Mouse (Mus musculus) layer of hippocampus, postnatal 25 days (tissue): ENCODE data around the gene Cish. TPM values are rescaled to one million over a fixed set of nuclear protein-coding genes. Genes with fewer than 3 reads are reported as not detected.
"Not testable (repeated sequence)": the region's sequence is repeated elsewhere in the genome, so short reads cannot be mapped to it uniquely, and the experiment has no call there.

ENCODE experiments used
- DNase-seq, 2 experiments: peaks; one replicate each; pipeline ENCODE4 v3.0.0; 2022; ENCODE audit warnings: mixed read lengths in 2 of 2, low spot score in 1 of 2; ENCODE audit errors: extremely low spot score in 1 of 2
- total RNA-seq, 2 experiments: library from RNA; stranded (reverse); gene quantifications; 2 replicates each; pipeline ENCODE4 v1.2.3; 2021

Cish gene
- total RNA-seq, 2 experiments from 2014 or later: 2.6 to 2.8 TPM

DNA sequence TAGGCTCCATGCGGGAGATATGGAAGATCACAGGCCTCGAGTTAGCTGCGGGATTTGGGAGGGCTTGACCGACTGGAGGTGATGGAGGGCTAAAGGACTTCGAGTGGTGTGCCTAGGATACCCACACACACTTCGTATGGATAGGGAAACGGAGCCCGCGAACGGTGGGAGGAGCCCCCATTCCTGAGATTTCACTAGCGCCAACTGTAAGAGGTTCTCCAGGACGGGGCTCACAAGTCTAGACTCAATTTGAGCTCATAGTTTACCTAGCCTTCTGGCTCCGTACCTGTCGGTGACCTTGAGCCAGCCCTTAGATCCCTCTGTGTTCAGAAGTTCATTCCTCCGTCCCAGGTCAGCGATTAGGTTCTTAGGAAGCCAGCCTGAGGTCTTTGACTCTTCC is 1.2 kb downstream of the Cish start:
- no peak for DNase-seq

DNA sequence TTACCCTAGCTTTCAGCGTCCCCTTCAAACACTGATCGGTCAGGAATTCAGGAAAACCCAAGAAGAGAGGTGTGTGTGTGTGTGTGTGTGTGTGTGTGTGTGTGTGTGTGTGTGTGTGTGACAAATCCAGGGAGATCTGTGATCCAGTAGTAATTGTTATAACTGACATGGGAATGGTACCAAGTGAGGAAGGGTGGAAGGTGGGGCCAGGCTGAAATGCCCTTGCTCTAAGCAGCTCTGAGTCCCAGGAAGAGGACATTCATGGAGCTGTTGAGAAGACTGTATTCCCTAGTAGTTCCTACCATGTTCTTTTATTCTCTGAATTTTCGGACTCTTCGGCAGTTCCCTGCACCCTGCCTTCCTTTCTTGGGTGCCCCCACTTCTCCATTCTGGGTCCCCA is 1.8 kb downstream of the Cish start:
- no peak for DNase-seq

DNA sequence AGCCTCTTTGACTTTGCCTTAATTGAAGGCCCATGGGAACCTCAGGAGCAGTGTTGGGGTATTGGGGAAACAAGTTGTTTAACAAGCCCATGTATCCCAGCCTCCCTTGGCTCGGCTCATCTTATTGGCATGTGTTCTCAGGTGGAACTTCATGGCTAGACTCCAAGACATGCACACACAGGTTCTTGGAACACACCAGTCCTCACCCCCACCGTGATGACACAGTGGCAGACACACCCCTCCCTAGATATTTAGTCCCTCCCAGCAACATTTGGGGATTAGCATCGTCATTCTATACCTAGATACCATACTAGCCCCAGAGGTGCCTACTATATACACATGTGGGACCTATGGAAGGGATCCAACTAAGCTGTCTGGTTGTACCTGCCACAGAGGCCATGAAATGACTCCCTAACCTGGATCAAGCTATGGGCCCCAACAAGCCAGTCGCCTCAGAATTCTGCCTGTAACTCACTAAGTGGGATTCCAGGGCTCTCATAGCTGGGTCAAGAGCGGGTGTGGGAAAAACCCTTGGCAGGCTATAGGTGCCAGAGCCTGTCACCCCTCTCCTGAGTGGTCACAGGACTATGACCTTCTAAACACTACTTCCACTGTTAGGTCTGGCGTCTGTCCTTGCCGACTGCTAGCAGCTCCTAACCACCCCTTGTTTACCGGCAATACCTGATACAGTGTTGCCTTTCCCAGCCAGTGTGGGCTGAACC is 2.4 kb downstream of the Cish start:
- DNase-seq: no peak

DNA sequence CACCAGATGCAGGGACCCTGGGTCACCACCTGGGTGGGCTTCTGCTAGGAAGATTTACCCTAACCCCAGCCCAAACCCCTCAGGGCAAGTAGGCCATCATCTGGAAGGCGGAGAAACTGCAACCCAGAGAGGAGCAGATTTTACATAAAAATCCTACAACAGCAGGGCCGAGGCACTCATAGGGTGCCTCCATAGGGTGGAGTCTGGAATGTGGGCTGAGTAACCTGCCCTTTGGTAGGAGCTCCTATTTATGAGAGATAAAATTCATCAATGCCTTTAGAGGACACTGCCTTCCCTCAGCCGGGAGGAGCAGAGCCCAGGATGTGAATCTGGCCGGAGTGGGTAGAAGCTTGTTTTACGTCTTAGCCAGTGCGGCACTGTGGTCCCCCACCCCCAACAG is 3.0 kb downstream of the Cish start:
- no peak for DNase-seq

DNA sequence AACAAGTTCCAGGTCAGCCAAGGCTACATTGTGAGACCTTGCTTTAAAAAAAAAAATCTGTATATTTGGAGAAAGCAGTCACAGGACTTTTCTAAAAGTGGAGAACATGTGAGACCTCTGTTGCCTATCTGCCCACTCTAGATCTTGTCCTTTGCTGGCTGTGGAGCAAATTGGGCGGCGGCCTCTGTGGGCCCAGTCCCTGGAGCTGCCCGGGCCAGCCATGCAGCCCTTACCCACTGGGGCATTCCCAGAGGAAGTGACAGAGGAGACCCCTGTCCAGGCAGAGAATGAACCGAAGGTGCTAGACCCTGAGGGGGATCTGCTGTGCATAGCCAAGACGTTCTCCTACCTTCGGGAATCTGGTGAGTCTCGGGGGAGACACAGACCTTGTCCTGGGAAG is 4.0 kb downstream of the Cish start:
- DNase-seq: no peak

DNA sequence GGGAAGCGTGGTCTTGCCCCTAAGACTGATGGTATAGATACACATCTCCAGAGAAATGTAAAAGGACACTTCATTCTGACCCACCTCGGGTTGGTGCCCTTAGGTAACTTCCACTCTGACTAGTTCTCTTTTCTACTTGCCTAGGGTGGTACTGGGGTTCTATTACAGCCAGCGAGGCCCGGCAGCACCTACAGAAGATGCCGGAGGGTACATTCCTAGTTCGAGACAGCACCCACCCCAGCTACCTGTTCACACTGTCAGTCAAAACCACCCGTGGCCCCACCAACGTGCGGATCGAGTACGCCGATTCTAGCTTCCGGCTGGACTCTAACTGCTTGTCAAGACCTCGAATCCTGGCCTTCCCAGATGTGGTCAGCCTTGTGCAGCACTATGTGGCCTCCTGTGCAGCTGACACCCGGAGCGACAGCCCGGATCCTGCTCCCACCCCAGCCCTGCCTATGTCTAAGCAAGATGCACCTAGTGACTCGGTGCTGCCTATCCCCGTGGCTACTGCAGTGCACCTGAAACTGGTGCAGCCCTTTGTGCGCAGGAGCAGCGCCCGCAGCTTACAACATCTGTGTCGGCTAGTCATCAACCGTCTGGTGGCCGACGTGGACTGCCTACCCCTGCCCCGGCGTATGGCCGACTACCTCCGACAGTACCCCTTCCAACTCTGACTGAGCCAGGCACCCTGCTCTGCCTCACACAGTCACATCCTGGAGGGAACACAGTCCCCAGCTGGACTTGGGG is 4.6 kb downstream of the Cish start:
- DNase-seq: no peak

DNA sequence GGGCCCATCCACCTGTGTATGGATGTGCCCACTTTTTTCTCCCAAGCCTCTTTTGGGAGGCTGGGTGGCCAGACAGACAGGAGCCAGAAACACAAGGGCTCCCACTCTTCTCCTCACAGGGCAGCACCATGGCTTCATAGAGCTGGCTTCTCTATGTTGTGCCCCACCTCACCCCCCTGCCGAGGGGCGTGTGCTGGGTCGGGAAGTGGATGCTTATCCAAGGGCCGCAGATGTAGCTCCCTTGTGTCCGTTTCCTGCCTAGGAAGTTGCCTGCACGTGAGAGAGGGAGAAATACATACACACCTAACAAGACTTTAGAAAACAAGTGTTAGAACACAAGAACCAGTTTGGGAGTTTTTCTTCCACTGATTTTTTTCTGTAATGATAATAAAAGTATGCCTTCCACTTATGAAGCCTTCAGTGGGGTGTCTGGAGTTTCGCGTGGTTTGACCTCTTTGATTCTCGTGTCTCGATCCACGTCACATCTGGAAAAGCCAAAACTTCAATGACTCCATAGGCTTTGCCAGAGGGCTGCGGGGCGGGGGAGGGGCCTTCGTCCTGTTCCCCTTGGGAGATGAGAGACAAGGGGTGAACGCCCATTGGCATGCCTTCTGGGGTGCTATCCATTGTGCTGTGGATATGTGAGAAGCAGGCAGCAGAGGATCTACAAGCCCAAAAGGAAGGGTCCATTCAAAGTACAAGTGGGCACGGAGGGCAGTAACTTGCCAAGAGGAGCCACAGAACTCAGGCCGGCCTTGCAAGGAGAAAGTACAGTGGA is 5.9 kb downstream of the Cish start:
- no peak for DNase-seq

DNA sequence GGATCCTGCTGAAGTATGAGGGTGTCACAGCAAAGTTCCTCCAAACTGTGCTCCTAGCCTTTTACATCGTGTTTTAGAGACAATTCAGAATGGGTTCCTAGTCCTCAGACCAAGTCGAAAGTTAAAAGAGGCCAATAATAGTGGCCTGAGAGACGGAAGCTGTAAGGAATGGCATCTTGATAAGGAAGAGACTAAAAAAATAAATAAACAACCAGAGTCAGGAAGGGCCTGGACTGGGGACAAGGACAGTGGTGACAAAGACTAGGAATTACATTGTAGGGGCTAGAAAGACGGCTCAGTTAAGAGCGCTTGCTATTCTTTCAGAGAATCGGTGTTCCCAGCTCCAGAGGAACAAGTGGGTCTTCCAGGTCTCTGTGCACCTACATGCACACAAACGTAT is 6.8 kb downstream of the Cish start:
- no peak for DNase-seq

DNA sequence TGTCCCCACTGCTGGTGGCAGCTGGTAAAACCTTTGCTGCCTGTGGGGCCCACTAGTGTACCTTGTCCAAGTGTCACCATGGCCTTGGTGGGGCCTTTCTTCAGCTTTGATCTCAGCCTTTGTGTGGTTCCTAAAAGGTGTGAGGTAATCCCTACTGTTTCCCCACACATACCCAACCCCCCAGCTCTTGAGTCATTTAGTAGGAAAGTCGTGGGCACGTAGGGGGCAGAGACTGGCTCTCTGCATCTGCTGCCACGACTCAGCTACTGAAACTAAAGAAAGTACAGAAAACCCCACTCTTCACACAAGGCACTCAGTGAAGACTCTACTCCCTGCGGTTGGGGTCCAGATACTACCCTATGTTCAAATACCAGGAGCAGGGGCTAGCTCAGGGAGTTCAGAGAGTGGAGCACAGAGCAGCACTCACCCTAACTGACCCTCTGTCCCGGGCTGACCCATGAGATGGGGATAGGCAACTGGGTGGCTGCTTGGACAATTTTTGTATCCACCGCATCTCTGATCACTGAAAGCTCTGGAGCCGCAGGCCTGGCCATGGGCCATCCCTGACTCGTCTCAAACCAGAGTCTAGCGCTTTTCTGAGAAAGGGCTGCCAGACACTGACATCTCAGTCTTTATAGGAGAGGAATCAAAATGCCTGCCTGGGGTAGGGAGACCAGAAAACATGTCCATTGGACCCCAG is 7.4 kb downstream of the Cish start:
- DNase-seq: no peak

- DNase-seq: no peak
Measured at GRCm38 (mm10) chr9:107303900-107304299, 8.1 kb downstream of the Cish start.

GRCm38 (mm10) chr9:107304383-107304782 is 8.6 kb downstream of the Cish start:
- no peak for DNase-seq

DNA sequence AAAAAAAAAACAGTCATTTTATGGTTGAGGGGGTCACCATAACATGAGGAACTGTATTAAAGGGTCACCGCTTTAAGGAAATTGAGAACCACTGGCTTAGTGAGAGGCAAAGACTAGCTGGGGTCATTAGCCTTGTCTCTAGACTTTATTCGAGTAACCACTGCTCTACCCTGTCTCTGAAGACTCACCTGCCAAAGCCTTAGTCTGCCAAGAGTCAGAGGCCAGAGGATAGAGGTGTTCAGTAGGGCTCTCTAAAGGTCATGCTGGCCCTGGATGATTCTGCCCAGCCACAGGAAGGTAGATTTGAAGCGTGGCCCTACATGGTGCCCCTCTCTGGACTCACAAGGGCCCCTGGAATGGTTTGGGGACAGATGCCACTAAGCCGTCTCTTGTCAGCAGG is 9.2 kb downstream of the Cish start:
- DNase-seq: no peak

DNA sequence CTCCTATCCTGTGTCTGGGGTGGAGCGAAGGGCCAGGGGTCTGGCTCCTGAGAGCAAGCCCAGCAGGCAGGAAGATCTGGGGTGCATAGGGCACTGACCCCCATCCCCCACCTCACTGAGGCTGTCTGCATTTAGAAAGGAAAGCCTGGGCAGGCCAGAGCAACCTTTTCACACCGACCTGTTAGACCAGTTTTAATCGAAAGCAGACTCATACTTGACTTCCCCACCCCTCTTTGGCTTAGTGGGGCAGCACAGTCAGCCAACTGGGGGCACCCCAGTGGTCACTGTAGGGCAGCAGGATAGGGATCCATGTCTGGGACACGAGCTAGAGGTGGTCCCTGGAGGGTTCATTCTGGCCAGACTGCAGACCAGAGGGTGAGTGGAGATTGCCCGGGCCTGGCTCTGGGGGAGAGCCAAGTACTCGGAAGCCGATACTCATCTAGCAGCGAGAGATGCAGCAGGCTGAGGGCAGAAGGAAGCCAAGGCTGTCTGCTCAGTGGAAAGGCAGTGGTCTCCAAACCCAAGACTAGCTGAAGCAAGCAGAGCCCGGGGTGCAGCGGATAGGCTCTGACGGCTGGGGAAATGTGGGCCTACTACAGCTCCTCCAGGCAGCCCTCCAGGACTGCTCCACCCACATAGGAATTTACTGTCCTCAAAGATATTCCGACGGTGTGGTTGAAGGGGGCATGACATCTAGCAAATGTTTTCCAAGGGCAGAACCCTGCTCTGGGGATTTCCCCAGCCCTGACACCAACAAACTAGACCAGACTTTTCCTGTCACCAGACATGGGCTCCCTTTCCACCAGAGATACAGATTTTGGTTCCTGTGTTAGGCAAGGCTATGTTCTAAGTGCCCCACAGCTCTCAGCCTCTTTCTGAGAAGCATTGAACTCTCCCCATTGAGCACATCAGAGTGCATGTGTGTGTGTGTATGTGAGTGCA is 10.0 kb downstream of the Cish start:
- DNase-seq: no peak

- not testable (repeated sequence) for DNase-seq
Measured at GRCm38 (mm10) chr9:107306673-107307072, 10.8 kb downstream of the Cish start.

GRCm38 (mm10) chr9:107307099-107307872 is 11.5 kb downstream of the Cish start:
- no peak for DNase-seq

DNA sequence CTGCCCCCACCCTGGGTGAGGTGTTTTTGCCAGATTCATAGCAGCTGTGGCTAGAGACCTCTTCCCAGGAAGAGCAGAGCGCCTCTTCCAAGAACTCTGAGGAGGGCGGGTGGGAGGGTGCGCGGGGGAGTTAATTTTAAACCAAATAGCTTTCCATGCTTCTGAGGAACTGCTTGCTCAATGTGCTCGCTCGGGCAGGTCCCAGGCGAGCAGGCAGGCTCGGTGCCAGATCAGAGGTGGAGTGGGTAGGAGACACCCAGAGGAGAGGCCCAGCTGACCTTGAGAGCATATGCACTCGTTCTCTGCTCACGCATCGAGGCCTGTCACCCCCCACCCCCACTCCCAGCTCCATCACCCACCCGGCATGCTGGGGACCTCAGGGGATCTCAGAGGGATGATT is 12.1 kb downstream of the Cish start:
- DNase-seq: peak in 1 of 2 experiments; percentile 14

GRCm38 (mm10) chr9:107308346-107309000 is 12.6 kb downstream of the Cish start:
- no peak for DNase-seq

- no peak for DNase-seq
Measured at GRCm38 (mm10) chr9:107309171-107309570, 13.3 kb downstream of the Cish start.
